Mouse (Mus musculus): ENCODE data around the gene Mgarp.

Gene Mgarp

GRCm38 (mm10) chr3:51341268-51342081, 55.1 kb downstream of the Mgarp start:
- in situ Hi-C loops (cut with MboI, MseI): no loop called here

- in situ Hi-C loops (cut with MboI, MseI): no loop called here
Measured at GRCm38 (mm10) chr3:51340552-51341267, 55.8 kb downstream of the Mgarp start, which contains the start of gene Elf2. TSS of gene Elf2 (minus strand) at chr3:51340663.

GRCm38 (mm10) chr3:51339734-51340551, 56.6 kb downstream of the Mgarp start:
- in situ Hi-C loops (cut with MboI, MseI): no loop called here

GRCm38 (mm10) chr3:51339378-51339733, 57.2 kb downstream of the Mgarp start:
- in situ Hi-C loops (cut with MboI, MseI): no loop called here
